Mouse (Mus musculus): Measurements from ENCODE around the gene Mier1.

Gene Mier1

GRCm38 (mm10) chr4:103171256-103171655 is 57.1 kb downstream of the Mier1 start:
- DNase-seq (ENCODE audit: low read depth) = no peak

GRCm38 (mm10) chr4:103173507-103173906 is 59.3 kb downstream of the Mier1 start:
- DNase-seq (ENCODE audit: low read depth) = no peak

- DNase-seq (ENCODE audit: low read depth) = no peak
Observed at GRCm38 (mm10) chr4:103174001-103174400, 59.8 kb downstream of the Mier1 start.

GRCm38 (mm10) chr4:103177681-103178080 is 63.5 kb downstream of the Mier1 start:
- no peak for DNase-seq (ENCODE audit: low read depth)

- peak; percentile 45 for DNase-seq (ENCODE audit: low read depth)
Observed at GRCm38 (mm10) chr4:103178635-103179318, 64.6 kb downstream of the Mier1 start.

- DNase-seq (ENCODE audit: low read depth) = no peak
Observed at GRCm38 (mm10) chr4:103179581-103179980, 65.4 kb downstream of the Mier1 start.

- DNase-seq (ENCODE audit: low read depth) = no peak
Observed at GRCm38 (mm10) chr4:103180300-103180888, 66.2 kb downstream of the Mier1 start.

GRCm38 (mm10) chr4:103188786-103189640 is 74.8 kb downstream of the Mier1 start:
- peak; percentile 70 for DNase-seq (ENCODE audit: low read depth)

GRCm38 (mm10) chr4:103192421-103192820 is 78.2 kb downstream of the Mier1 start:
- no peak for DNase-seq (ENCODE audit: low read depth)

- no peak for DNase-seq (ENCODE audit: low read depth)
Observed at GRCm38 (mm10) chr4:103197401-103197800, 83.2 kb downstream of the Mier1 start.

- DNase-seq (ENCODE audit: low read depth) = no peak
Observed at GRCm38 (mm10) chr4:103199086-103199485, 84.9 kb downstream of the Mier1 start.

- no peak for DNase-seq (ENCODE audit: low read depth)
Observed at GRCm38 (mm10) chr4:103200046-103200445, 85.9 kb downstream of the Mier1 start.

GRCm38 (mm10) chr4:103203646-103204045 is 89.5 kb downstream of the Mier1 start:
- no peak for DNase-seq (ENCODE audit: low read depth)

GRCm38 (mm10) chr4:103208553-103208952 is 94.4 kb downstream of the Mier1 start:
- DNase-seq (ENCODE audit: low read depth) = no peak

GRCm38 (mm10) chr4:103213859-103214497 is 99.8 kb downstream of the Mier1 start:
- DNase-seq (ENCODE audit: low read depth) = no peak

- DNase-seq (ENCODE audit: low read depth) = no peak
Observed at GRCm38 (mm10) chr4:103214498-103214924, 100.3 kb downstream of the Mier1 start.
